Mouse (Mus musculus) limb, embryonic 11.5 days (tissue): ENCODE measurements around the gene 1700016K19Rik. TPM values are rescaled to one million over a fixed set of nuclear protein-coding genes. Genes with fewer than 3 reads are reported as not detected.

Experiments used
- ATAC-seq: fragments of 200-750 bp; cut with Nextera tagmentation; 2 replicates; pipeline ENCODE4 v1.8.0; 2017; ENCODE audit warnings: low read depth; ENCODE audit not compliant: insufficient number of reproducible peaks, low FRiP score, low TSS enrichment
- DNase-seq: peaks from one replicate; pipeline ENCODE4 v3.0.0-alpha.2; 2015; ENCODE audit warnings: low spot score
- H3K27ac ChIP-seq: fragments of 300-500 bp; sonication (generic); replicated peaks from 2 replicates; pipeline ENCODE4 v1.5.1; 2014; ENCODE audit warnings: low read depth, mild to moderate bottlenecking, low read length
- H3K27me3 ChIP-seq: fragments of 300-500 bp; sonication (generic); 2 replicates; pipeline ENCODE4 v1.6.1; 2014; ENCODE audit warnings: mild to moderate bottlenecking, low read length, mixed read lengths; ENCODE audit not compliant: control insufficient read depth, insufficient read depth
- H3K36me3 ChIP-seq: fragments of 300-500 bp; sonication (generic); 2 replicates; pipeline ENCODE4 v1.6.1; 2014; ENCODE audit warnings: mild to moderate bottlenecking, low read length, moderate library complexity, mixed read lengths; ENCODE audit not compliant: control insufficient read depth, insufficient read depth
- H3K4me1 ChIP-seq: fragments of 300-500 bp; sonication (generic); 2 replicates; pipeline ENCODE4 v1.6.1; 2014; ENCODE audit warnings: low read length, mixed read lengths; ENCODE audit not compliant: control insufficient read depth, insufficient read depth
- H3K4me2 ChIP-seq: fragments of 300-500 bp; sonication (generic); 2 replicates; pipeline ENCODE4 v1.6.1; 2014; ENCODE audit warnings: low read depth, mild to moderate bottlenecking, moderate library complexity; ENCODE audit not compliant: severe bottlenecking
- H3K4me3 ChIP-seq: fragments of 300-500 bp; sonication (generic); 2 replicates; pipeline ENCODE4 v1.5.1; 2014; ENCODE audit warnings: low read depth, low read length
- H3K9ac ChIP-seq: fragments of 300-500 bp; sonication (generic); 2 replicates; pipeline ENCODE4 v1.6.1; 2014; ENCODE audit warnings: mild to moderate bottlenecking, low read length
- H3K9me3 ChIP-seq: fragments of 300-500 bp; sonication (generic); 2 replicates; pipeline ENCODE4 v1.6.1; 2016; ENCODE audit warnings: low read length; ENCODE audit not compliant: control insufficient read depth
- WGBS: fragments of 180-500 bp; shearing (Covaris S2); extraction: QIAGEN DNeasy Blood & Tissue Kit; methylation state at CpG from one replicate; pipeline ENCODE4 v1.1.7; 2014; 5-methylcytosine and 5-hydroxymethylcytosine counted together
- polyA plus RNA-seq: library from polyadenylated mRNA; unstranded; fragments of >200 nt; fragmentation: Nextera tagmentation; extraction: Ambion mirVana; gene quantifications from 2 replicates; pipeline ENCODE4 v1.2.1, GENCODE M21; 2014

1700016K19Rik gene
- polyA plus RNA-seq, 1 experiment from 2014 or later: 0.16 TPM

DNA sequence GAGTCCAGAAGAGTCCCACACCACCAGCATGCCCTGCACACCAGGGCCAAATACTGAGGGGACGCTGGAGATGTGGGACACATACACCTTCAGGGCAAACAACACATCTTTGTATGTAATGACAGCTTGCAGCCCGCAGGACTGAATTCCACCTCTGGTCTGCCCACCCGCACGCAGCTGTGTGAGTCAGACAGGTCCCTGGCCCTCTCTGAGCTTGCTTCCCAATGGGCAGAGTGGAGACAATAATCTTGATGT is 35.3 kb upstream of the 1700016K19Rik start:
- Histone ChIP-seq H3K27me3 (peaks cover 22% of the 10 kb centered on the region), H3K4me1 (peaks cover 27% of the 10 kb centered on the region), H3K36me3 (no peaks in the 10 kb centered on the region), H3K9me3 (no peaks in the 10 kb centered on the region), H3K4me3 (no peak overlapping the region), H3K9ac (no peak overlapping the region), H3K4me2 (peak overlapping the region; percentile 18; the same call in 1 of the 2 replicates), H3K27ac (no peak overlapping the region)
- no peak for ATAC-seq
- 37% methylated on average over 4 of the region's 4 CpGs for WGBS
- DNase-seq: peak; percentile 45

DNA sequence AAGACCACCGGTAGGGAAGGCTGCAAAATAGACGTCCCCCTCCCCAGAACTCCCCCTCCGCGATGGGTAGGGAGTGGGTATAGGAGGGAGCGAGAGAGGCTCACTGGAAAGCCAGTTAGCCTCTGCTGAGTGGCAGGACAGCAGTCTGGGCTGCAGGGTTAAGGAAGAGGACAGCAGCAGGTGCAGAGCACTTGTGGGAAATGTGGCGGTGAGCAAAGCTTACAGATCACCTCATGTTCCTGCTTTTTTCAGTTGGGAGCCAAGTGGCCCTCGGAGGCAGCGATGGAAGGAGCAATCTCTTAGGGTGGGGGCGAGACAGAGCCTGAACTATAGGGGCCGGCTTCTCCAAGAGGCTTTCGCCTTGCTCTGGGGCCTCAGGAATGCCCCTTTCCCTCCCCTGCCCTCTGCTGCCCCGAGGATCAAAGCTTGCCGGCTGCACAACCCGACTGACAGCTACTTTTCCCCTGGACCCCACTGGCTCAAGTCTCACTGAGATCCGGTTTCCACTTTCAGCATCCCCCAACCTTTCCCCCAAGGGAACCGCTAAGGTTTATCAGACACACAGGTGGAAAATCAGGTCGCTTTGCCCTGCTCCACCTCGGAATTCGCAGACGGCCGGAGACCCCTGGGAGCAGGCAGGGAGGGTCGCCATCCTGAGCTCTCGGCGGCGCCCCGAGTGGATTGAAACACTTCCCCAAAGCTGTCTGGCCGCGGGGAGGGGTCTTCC is 33.9 kb upstream of the 1700016K19Rik start:
- DNase-seq (peak; percentile 47), ATAC-seq (no peak)
- peak overlapping the region; percentile 56 for H3K9ac ChIP-seq
- peaks cover 27% of the 10 kb centered on the region for H3K4me1 ChIP-seq
- WGBS: 5% methylated on average over 28 of the region's 28 CpGs
- peaks cover 22% of the 10 kb centered on the region for H3K27me3 ChIP-seq
- peak overlapping the region; percentile 89 for H3K4me2 ChIP-seq
- no peak overlapping the region for H3K27ac ChIP-seq
- peak overlapping the region; percentile 60 for H3K4me3 ChIP-seq
- no peaks in the 10 kb centered on the region for H3K9me3 ChIP-seq
- no peaks in the 10 kb centered on the region for H3K36me3 ChIP-seq

DNA sequence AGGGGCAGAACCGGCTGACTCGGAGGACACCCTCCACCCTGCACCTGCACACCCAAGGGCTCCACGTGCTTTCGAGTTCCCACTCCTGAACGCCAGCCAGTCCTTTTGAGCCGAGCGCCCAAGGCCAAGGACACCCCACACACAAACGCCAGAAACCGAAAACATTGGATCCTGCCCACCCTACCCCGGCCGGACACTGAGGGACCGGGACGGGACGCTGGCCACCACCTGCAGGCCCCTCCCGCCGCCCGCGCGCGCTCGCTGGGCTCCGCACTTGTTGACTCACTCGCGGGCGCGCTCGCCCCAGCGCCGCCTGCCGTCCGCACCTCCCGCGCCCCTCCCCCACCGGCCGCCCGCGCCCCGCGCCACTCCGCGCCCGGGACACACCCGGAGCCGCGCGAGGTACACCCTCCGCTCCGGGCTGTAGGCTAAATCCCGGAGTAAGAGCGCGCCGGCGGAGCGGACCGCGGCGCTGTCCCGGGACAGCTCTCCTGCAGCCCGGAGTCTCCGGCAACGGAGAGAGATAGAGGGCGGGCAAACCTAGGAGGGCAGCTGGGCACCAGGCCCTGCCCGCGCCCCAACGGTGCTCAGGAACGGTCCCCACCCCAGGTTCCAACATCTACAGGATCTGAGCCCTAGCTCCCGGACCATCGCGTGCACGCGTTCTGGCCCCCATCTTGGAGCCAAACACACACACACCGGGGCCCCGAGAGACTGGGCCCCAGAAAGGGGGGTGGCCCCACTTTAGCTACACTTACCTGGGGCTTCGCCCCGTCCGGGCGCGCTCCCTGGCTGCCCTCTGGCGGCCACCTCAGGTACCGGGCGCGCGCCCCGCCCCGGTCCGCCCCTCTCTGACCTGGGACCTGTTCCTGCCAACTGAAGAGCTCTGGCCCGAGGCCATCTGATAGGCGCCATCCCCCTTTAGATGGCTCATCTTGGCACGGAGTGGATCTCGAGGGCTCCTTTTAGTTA is 33.0 kb upstream of the 1700016K19Rik start:
- peak; percentile 84 for DNase-seq
- Histone ChIP-seq H3K36me3 (no peaks in the 10 kb centered on the region), H3K27ac (no peak overlapping the region), H3K27me3 (peaks cover 22% of the 10 kb centered on the region), H3K9me3 (no peaks in the 10 kb centered on the region), H3K9ac (peak overlapping the region; percentile 56), H3K4me3 (peak overlapping the region; percentile 60), H3K4me1 (peaks cover 27% of the 10 kb centered on the region), H3K4me2 (peak overlapping the region; percentile 89)
- WGBS: under 1% methylated on average over 90 of the region's 90 CpGs
- peak; percentile 73 for ATAC-seq

DNA sequence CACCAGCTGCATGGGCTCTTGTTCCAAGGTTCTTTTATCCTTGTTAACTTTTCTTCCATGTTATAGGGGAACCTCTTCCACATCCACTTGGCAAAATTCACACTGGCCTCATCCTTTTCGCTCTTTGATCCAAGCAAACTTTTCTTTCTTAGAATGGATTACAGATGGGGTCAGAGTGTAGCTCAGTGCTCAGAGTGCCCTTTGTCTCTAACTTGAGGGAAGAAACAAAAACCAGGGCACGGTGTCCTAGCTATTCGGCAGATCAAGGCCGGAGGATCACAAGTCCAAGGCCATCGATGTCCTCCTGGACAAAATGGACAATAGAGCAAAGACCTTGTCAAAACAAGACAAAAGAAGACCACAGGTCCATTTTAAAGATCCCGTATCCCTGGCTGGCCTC is 31.0 kb upstream of the 1700016K19Rik start:
- DNase-seq (no peak), ATAC-seq (no peak)
- peaks cover 22% of the 10 kb centered on the region for H3K27me3 ChIP-seq

DNA sequence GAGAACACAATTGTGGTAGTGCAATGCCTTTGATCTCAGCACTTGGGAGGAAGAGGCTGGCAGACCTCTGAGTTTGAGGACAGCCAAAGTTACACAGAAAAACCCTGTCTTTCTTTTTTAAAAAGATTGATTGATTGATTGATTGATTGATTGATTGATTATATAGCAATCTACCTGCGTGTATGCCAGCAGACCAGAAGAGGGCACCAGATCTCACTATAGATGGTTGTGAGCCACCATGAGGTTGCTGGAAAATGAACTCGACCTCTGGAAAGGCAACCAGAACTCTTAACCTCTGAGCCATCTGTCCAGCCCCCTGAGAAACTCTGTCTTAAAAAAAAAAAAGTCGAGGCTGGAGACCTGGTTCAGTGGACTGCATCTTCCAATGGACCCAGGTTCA is 29.1 kb upstream of the 1700016K19Rik start:
- H3K4me3 ChIP-seq: no peak overlapping the region
- peaks cover 7% of the 10 kb centered on the region; the same call in 1 of the 2 replicates for H3K4me1 ChIP-seq
- H3K4me2 ChIP-seq: no peak overlapping the region
- 27% methylated on average over 3 of the region's 3 CpGs for WGBS
- H3K36me3 ChIP-seq: no peaks in the 10 kb centered on the region
- no peak for DNase-seq
- no peak overlapping the region for H3K27ac ChIP-seq
- H3K9ac ChIP-seq: no peak overlapping the region
- peaks cover 15% of the 10 kb centered on the region for H3K27me3 ChIP-seq
- ATAC-seq: no peak
- H3K9me3 ChIP-seq: no peaks in the 10 kb centered on the region

More for the DNA sequence above, 31.0 kb upstream of the 1700016K19Rik start:
- Histone ChIP-seq H3K36me3 (no peaks in the 10 kb centered on the region), H3K4me2 (no peak overlapping the region), H3K27ac (no peak overlapping the region), H3K9ac (no peak overlapping the region), H3K4me3 (no peak overlapping the region), H3K4me1 (peaks cover 23% of the 10 kb centered on the region), H3K9me3 (no peaks in the 10 kb centered on the region)
- 90% methylated on average over 6 of the region's 6 CpGs for WGBS

DNA sequence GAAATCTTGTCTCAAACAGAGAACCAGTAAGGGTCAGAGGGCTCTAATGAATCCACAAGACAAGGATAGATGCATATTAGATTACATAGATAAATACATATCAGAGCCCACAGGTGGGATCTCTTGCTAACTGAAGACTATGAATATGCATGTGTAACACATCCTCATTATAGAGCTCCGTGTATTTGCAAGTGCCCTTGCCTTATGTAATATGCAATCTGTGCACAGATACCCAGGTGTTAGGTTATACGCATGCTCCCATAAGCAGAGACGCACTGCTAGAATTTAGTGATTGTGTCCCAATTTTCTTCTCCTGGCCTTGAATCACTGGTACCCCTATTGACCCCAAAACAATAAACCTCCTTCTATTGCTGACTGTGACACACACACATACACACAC is 27.5 kb upstream of the 1700016K19Rik start:
- 88% methylated on average over 3 of the region's 3 CpGs for WGBS
- H3K4me2 ChIP-seq: no peak overlapping the region

DNA sequence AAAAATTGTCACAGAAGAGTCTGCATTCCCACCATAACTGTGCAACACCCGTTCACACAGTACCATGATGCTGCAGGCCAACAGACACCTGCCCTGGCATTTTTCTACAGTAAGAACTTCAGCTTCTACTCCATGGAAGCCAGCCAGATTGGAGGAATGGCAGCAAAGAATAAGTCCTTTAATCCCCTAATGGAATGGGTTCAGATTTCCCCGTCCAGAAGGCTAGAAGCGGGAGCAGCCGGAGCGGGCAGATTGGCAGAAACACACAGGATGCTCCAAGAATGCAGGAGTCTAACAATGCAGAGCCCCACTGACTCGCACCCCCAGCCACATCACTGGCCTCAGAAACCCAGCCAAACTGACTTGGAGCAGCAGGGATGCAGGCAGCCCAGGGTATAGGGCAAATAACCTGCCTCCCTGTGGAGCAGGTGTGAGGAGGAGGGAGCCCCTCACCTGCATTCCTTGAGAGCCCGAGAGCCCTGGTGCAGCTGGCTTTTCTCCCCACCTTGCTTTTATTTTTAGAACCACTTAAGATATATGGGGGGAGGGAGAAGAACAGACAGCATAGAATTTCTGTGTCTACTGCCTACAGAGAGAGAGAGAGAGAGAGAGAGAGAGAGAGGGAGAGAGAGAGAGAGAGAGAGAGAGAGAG is 26.7 kb upstream of the 1700016K19Rik start:
- no peaks in the 10 kb centered on the region for H3K4me1 ChIP-seq
- no peak overlapping the region for H3K27ac ChIP-seq
- DNase-seq: no peak
- no peaks in the 10 kb centered on the region for H3K9me3 ChIP-seq
- no peaks in the 10 kb centered on the region for H3K27me3 ChIP-seq
- WGBS: 22% methylated on average over 7 of the region's 7 CpGs
- H3K4me3 ChIP-seq: no peak overlapping the region
- H3K9ac ChIP-seq: no peak overlapping the region
- no peak for ATAC-seq
- H3K4me2 ChIP-seq: no peak overlapping the region
- H3K36me3 ChIP-seq: no peaks in the 10 kb centered on the region

More for the DNA sequence above, 27.5 kb upstream of the 1700016K19Rik start:
- Histone ChIP-seq H3K4me1 (no peaks in the 10 kb centered on the region), H3K9ac (no peak overlapping the region), H3K36me3 (no peaks in the 10 kb centered on the region), H3K27me3 (peaks cover 3% of the 10 kb centered on the region), H3K4me3 (no peak overlapping the region), H3K9me3 (no peaks in the 10 kb centered on the region), H3K27ac (no peak overlapping the region)
- DNase-seq (no peak), ATAC-seq (no peak)

DNA sequence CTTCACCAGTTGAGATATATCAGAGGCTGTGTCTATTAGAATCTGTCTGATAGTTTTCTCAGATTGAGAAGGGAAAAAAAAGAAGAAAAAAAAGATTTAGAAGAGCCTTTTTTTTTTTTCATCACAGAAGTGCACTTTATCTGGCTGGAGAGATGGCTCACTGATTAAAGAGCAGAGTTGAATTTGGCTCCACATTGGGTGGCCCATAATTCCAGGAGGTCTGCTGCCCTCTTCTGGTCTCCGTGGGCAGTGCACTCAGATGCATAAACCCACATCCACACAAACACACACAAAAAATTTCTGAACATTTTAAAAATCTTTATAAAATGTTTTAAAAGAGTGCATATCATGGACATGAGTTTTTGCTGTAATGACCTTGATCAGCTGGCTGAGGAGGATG is 25.7 kb upstream of the 1700016K19Rik start:
- Histone ChIP-seq H3K27me3 (no peaks in the 10 kb centered on the region), H3K4me3 (no peak overlapping the region), H3K9me3 (no peaks in the 10 kb centered on the region), H3K27ac (no peak overlapping the region), H3K4me1 (no peaks in the 10 kb centered on the region), H3K9ac (no peak overlapping the region), H3K36me3 (no peaks in the 10 kb centered on the region), H3K4me2 (no peak overlapping the region)
- DNase-seq (no peak), ATAC-seq (no peak)
- WGBS: 90% methylated on average over 1 of the region's 1 CpGs
